Mouse (Mus musculus) cortical plate, adult 2 months (tissue): Measurements from ENCODE around the gene Cps1. TPM values are rescaled to one million over a fixed set of nuclear protein-coding genes. Genes with fewer than 3 reads are reported as not detected.

Experiments used
- H3K27ac ChIP-seq: fragments of 200-500 bp; 2 replicates; pipeline ENCODE4 v1.5.1; 2012; ENCODE audit warnings: low read length, control low read depth, inconsistent platforms; ENCODE audit not compliant: insufficient read depth
- H3K4me1 ChIP-seq: fragments of 200-500 bp; 2 replicates; pipeline ENCODE4 v1.6.1; 2011; ENCODE audit warnings: low read length; ENCODE audit not compliant: control insufficient read depth, insufficient read depth
- H3K4me3 ChIP-seq: fragments of 200-500 bp; 2 replicates; pipeline ENCODE4 v1.5.1; 2011; ENCODE audit warnings: mild to moderate bottlenecking, low read length, control low read depth; ENCODE audit not compliant: insufficient read depth
- CTCF ChIP-seq: fragments of 200-500 bp; IDR thresholded peaks from 2 replicates; pipeline ENCODE4 v1.5.1; 2011; ENCODE audit warnings: mild to moderate bottlenecking, control low read depth, low read length; ENCODE audit not compliant: insufficient read depth; ENCODE audit errors: extremely low read depth
- POLR2A ChIP-seq: fragments of 200-500 bp; IDR thresholded peaks from 2 replicates; pipeline ENCODE4 v1.6.1; 2011; ENCODE audit warnings: mild to moderate bottlenecking, low read length, control low read depth; ENCODE audit not compliant: insufficient read depth; ENCODE audit errors: extremely low read depth
- polyA plus RNA-seq: library from polyadenylated mRNA; depleted of rRNA; stranded (reverse); fragments of >200 nt; gene quantifications from 2 replicates; pipeline ENCODE4 v1.2.3, GENCODE M21; 2012; rRNA removed

Cps1 gene
- polyA plus RNA-seq, 1 experiment = 0.21 TPM

- no peaks in the 10 kb centered on the region; the same call in 1 of the 2 replicates for H3K4me1 ChIP-seq
- H3K4me3 ChIP-seq = no peak overlapping the region
- TF ChIP-seq POLR2A (no peak), CTCF (no peak)
- no peak overlapping the region for H3K27ac ChIP-seq
These were observed 100.8 kb downstream of the Cps1 start for GRCm38 (mm10) chr1:67223666-67224065.

DNA sequence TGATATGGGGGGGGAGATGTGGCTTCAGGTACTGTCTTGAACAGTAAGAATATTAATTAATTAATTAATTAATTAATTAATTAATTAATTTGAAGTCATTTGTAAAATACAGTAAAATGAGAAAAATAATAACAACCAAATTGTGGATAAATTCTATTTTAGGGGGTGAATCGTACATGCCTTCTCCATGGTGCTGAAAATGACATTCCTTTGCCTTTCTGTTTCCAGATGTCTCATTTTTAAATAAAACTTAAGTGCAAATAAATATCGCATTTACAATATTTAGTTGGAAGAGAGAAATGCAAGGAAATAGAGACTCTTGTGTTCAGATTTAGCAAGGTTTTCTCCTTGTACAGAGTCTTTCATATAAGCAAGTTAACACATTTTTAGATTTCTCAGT, 112.0 kb downstream of the Cps1 start:
- Histone ChIP-seq H3K4me3 (no peak overlapping the region), H3K4me1 (no peaks in the 10 kb centered on the region), H3K27ac (no peak overlapping the region)
- TF ChIP-seq POLR2A = no peak
- no peak for TF ChIP-seq CTCF

- TF ChIP-seq CTCF = no peak
- TF ChIP-seq POLR2A = no peak
- Histone ChIP-seq H3K4me3 (no peak overlapping the region), H3K27ac (no peak overlapping the region), H3K4me1 (no peaks in the 10 kb centered on the region)
These were observed 112.8 kb downstream of the Cps1 start for GRCm38 (mm10) chr1:67235468-67236217.

- Histone ChIP-seq H3K4me1 (no peaks in the 10 kb centered on the region), H3K4me3 (no peak overlapping the region)
- TF ChIP-seq POLR2A (no peak), CTCF (no peak)
These were observed 115.6 kb downstream of the Cps1 start for GRCm38 (mm10) chr1:67238446-67238845.

GRCm38 (mm10) chr1:67238941-67239340, 116.1 kb downstream of the Cps1 start:
- no peak overlapping the region for H3K4me3 ChIP-seq
- no peaks in the 10 kb centered on the region for H3K4me1 ChIP-seq
- no peak overlapping the region for H3K27ac ChIP-seq
- no peak for TF ChIP-seq CTCF
- TF ChIP-seq POLR2A = no peak

More at GRCm38 (mm10) chr1:67238446-67238845, 115.6 kb downstream of the Cps1 start:
- no peak overlapping the region for H3K27ac ChIP-seq

GRCm38 (mm10) chr1:67265222-67265621, 142.4 kb downstream of the Cps1 start:
- Histone ChIP-seq H3K27ac (no peak overlapping the region), H3K4me3 (no peak overlapping the region), H3K4me1 (no peaks in the 10 kb centered on the region)
- no peak for TF ChIP-seq CTCF
- no peak for TF ChIP-seq POLR2A

GRCm38 (mm10) chr1:67267972-67268371, 145.1 kb downstream of the Cps1 start:
- no peak overlapping the region for H3K4me3 ChIP-seq

GRCm38 (mm10) chr1:67268450-67268849, 145.6 kb downstream of the Cps1 start:
- H3K4me3 ChIP-seq = no peak overlapping the region
- no peaks in the 10 kb centered on the region for H3K4me1 ChIP-seq
- no peak for TF ChIP-seq POLR2A
- no peak for TF ChIP-seq CTCF
- no peak overlapping the region for H3K27ac ChIP-seq

More at GRCm38 (mm10) chr1:67267972-67268371, 145.1 kb downstream of the Cps1 start:
- H3K27ac ChIP-seq = no peak overlapping the region
- TF ChIP-seq CTCF (no peak), POLR2A (no peak)
- no peaks in the 10 kb centered on the region for H3K4me1 ChIP-seq

- H3K27ac ChIP-seq = no peak overlapping the region
- TF ChIP-seq CTCF = no peak
- no peak for TF ChIP-seq POLR2A
- H3K4me3 ChIP-seq = no peak overlapping the region
- H3K4me1 ChIP-seq = no peaks in the 10 kb centered on the region
These were observed 153.4 kb downstream of the Cps1 start for GRCm38 (mm10) chr1:67276270-67276669.

Other genes starting within 250 kb of the Cps1 start
- gene Myl1, start 177.6 kb upstream of the Cps1 start, polyA plus RNA-seq = 1.3 TPM in 2 replicates
- 226 and 228 TPM in 2 replicates for gene Lancl1, start 84.2 kb upstream of the Cps1 start, polyA plus RNA-seq